In genomic region chr7:73421278-73422015, GRCm38 (mm10) we compare ENCODE assay signal across 10 mouse cellular contexts. TPM values are rescaled to one million over a fixed set of nuclear protein-coding genes. Genes with fewer than 3 reads are reported as not detected.
DNase-seq lines count a peak whose midpoint lies in the region; ATAC-seq and TF ChIP-seq lines count a peak whose summit lies in the region.
"Had no signal": no experiment of that assay in that cellular context is flagged by ENCODE, and none has a peak within 500 bp of the region (broad histone marks: within the 10 kb centered on the region; RNA-seq: fewer than 3 reads in every experiment).

No protein-coding gene starts in this region.

- no peak for TF ChIP-seq CTCF in hindbrain, postnatal 0 days (IDR thresholded peaks at IDR 0.05; ENCODE audit: low read depth)
- TF ChIP-seq CTCF in liver, postnatal 0 days (IDR thresholded peaks at IDR 0.05; ENCODE audit: low read depth), result no peak

- peaks cover 15% of the 10 kb centered on the region; the same call in 1 of the 2 replicates for H3K36me3 ChIP-seq in lung, embryonic 15.5 days
- H3K36me3 ChIP-seq in hindbrain, postnatal 0 days (ENCODE audit: insufficient read depth, low read length), result no peaks in the 10 kb centered on the region; the same call in none of the 2 replicates
- H3K36me3 ChIP-seq in stomach, embryonic 14.5 days (ENCODE audit: control insufficient read depth, insufficient read depth, low read length), result peaks cover 30% of the 10 kb centered on the region
- H3K36me3 ChIP-seq in liver, postnatal 0 days (replicated peaks; ENCODE audit: insufficient read depth, low read length), result no peaks in the 10 kb centered on the region

- H3K4me1 ChIP-seq in lung, embryonic 15.5 days, result peaks cover 35% of the 10 kb centered on the region
- 0 out of 2 replicates have a peak, but pooled peaks cover 7% of the 10 kb centered on the region for H3K4me1 ChIP-seq in hindbrain, postnatal 0 days (ENCODE audit: insufficient read depth, low read length)
- peaks cover 14% of the 10 kb centered on the region for H3K4me1 ChIP-seq in stomach, embryonic 14.5 days (ENCODE audit: control insufficient read depth, insufficient read depth, low read length)
- H3K4me1 ChIP-seq in liver, postnatal 0 days (ENCODE audit: insufficient read depth), result no peaks in the 10 kb centered on the region

- no peak overlapping the region for H3K9ac ChIP-seq in lung, embryonic 15.5 days
- no peak overlapping the region for H3K9ac ChIP-seq in hindbrain, postnatal 0 days (replicated peaks; ENCODE audit: low read length)
- H3K9ac ChIP-seq in stomach, embryonic 14.5 days (replicated peaks; ENCODE audit: low read depth, low read length), result no peak overlapping the region
- H3K9ac ChIP-seq in liver, postnatal 0 days (replicated peaks), result no peak overlapping the region

- peak; percentile 74 to 81 for DNase-seq in cerebellum, postnatal 10 days
- no peak for DNase-seq in cerebellum, postnatal 4 days (ENCODE audit: low spot score in 2 of 2)
- DNase-seq in lung, postnatal 4 days, result no peak
- peak; percentile 76 for DNase-seq in hindbrain, postnatal 0 days (ENCODE audit: low spot score)
- DNase-seq in liver, postnatal 0 days, result no peak
- no peak for DNase-seq in adrenal gland, postnatal 14 days
- DNase-seq: kidney, postnatal 14 days had no signal

- peak overlapping the region; percentile 50; the same call in 1 of the 2 replicates for H3K27ac ChIP-seq in lung, embryonic 15.5 days
- peak overlapping the region; percentile 62 for H3K27ac ChIP-seq in hindbrain, postnatal 0 days
- peak overlapping the region; percentile 21; the same call in 1 of the 2 replicates for H3K27ac ChIP-seq in stomach, embryonic 14.5 days (ENCODE audit: low read length)
- H3K27ac ChIP-seq in liver, postnatal 0 days (ENCODE audit: low read depth), result no peak overlapping the region

- no peak for TF ChIP-seq EP300 in liver, postnatal 0 days (IDR thresholded peaks at IDR 0.05; ENCODE audit: low read depth)

- no peak overlapping the region for H3K4me3 ChIP-seq in lung, embryonic 15.5 days
- no peak overlapping the region for H3K4me3 ChIP-seq in hindbrain, postnatal 0 days (ENCODE audit: low read length)
- no peak overlapping the region for H3K4me3 ChIP-seq in stomach, embryonic 14.5 days (ENCODE audit: low read depth, low read length)
- no peak overlapping the region for H3K4me3 ChIP-seq in liver, postnatal 0 days (ENCODE audit: low read depth, low read length)
- H3K4me3 ChIP-seq: megakaryocyte, embryonic 14.5 days had no signal

- WGBS in lung, embryonic 15.5 days, result 43% methylated on average over 9 of the region's 9 CpGs
- WGBS in hindbrain, postnatal 0 days, result 30% methylated on average over 9 of the region's 9 CpGs
- WGBS in stomach, embryonic 14.5 days, result 59% methylated on average over 9 of the region's 9 CpGs
- WGBS in liver, postnatal 0 days (ENCODE audit: insufficient replicate concordance), result 67% methylated on average over 9 of the region's 9 CpGs

- no peaks in the 10 kb centered on the region for H3K9me3 ChIP-seq in lung, embryonic 15.5 days
- no peaks in the 10 kb centered on the region for H3K9me3 ChIP-seq in hindbrain, postnatal 0 days (ENCODE audit: low read length)
- H3K9me3 ChIP-seq in stomach, embryonic 14.5 days (ENCODE audit: control insufficient read depth, low read depth, low read length), result no peaks in the 10 kb centered on the region
- no peaks in the 10 kb centered on the region for H3K9me3 ChIP-seq in liver, postnatal 0 days (ENCODE audit: low read length)
- H3K9me3 ChIP-seq: megakaryocyte, embryonic 14.5 days had no signal

- no peak overlapping the region for H3K4me2 ChIP-seq in lung, embryonic 15.5 days
- H3K4me2 ChIP-seq in hindbrain, postnatal 0 days (ENCODE audit: low read depth, low read length), result no peak overlapping the region
- no peak overlapping the region for H3K4me2 ChIP-seq in stomach, embryonic 14.5 days (replicated peaks; ENCODE audit: low read depth, low read length)
- no peak overlapping the region for H3K4me2 ChIP-seq in liver, postnatal 0 days (ENCODE audit: low read depth, low read length)

- no peaks in the 10 kb centered on the region for H3K27me3 ChIP-seq in lung, embryonic 15.5 days
- H3K27me3 ChIP-seq in hindbrain, postnatal 0 days (ENCODE audit: insufficient read depth, low read length), result no peaks in the 10 kb centered on the region
- no peaks in the 10 kb centered on the region for H3K27me3 ChIP-seq in stomach, embryonic 14.5 days (ENCODE audit: control insufficient read depth, insufficient read depth, low read length)
- no peaks in the 10 kb centered on the region for H3K27me3 ChIP-seq in liver, postnatal 0 days (ENCODE audit: insufficient read depth, low read length)

- no peak for ATAC-seq in lung, embryonic 15.5 days (ENCODE audit: borderline replicate concordance, extremely low read depth, low FRiP score, low TSS enrichment)
- peak; percentile 53; the same call in 1 of the 2 replicates for ATAC-seq in hindbrain, postnatal 0 days
- ATAC-seq in stomach, embryonic 14.5 days (ENCODE audit: insufficient number of reproducible peaks, insufficient read depth, low FRiP score, low read depth), result no peak
- no peak for ATAC-seq in liver, postnatal 0 days

RNA-seq across cellular contexts. Expression of gene Rgma, which starts 46.1 kb away (rescaled TPM):
- polyA plus RNA-seq in lung, embryonic 15.5 days (2015; fragmentation: Nextera tagmentation; extraction: Ambion mirVana), result 11.7 and 12.9 TPM in 2 replicates
- 139 and 147 TPM in 2 replicates for total RNA-seq in hindbrain, postnatal 0 days (2014; rRNA removed)
- polyA plus RNA-seq in hindbrain, postnatal 0 days (2015; fragmentation: Nextera tagmentation; extraction: Ambion mirVana), result 33.7 and 36.5 TPM in 2 replicates
- 24.9 and 30.5 TPM in 2 replicates for polyA plus RNA-seq in stomach, embryonic 14.5 days (2014; fragmentation: Nextera tagmentation; extraction: Ambion mirVana)
- polyA plus RNA-seq in liver, postnatal 0 days (2015; fragmentation: Nextera tagmentation; extraction: Ambion mirVana), result 0.12 TPM in 2 replicates
- 10.0 and 14.0 TPM in 2 replicates for total RNA-seq in adrenal gland, postnatal 14 days (2021)

Comparison
In these comparisons a context has a peak if more than half of its experiments do, and no peak if none do; other contexts are left out.
1. DNase-seq: peak in cerebellum, postnatal 10 days (2 of 2) and hindbrain, postnatal 0 days (single experiment); none in cerebellum, postnatal 4 days (0 of 2), lung, postnatal 4 days (0 of 2), liver, postnatal 0 days (single experiment) and adrenal gland, postnatal 14 days (single experiment).
2. RNA of gene Rgma, which starts 46.1 kb away (polyA plus RNA-seq): 33.7 to 36.5 TPM in hindbrain, postnatal 0 days, 24.9 to 30.5 TPM in stomach, embryonic 14.5 days and 11.7 to 12.9 TPM in lung, embryonic 15.5 days; 0.12 TPM in liver, postnatal 0 days; every median in the first group is over 10 times any median in the second.